Mouse (Mus musculus): ENCODE measurements around the gene Ist1.

Ist1 gene

GRCm38 (mm10) chr8:109693146-109693900, at the start of gene Ist1:
Ist1 (minus strand) TSS chr8:109693260.
- CTCF ChIA-PET = interaction anchor here (1.3 kb wide), 1 partner anchor 12 kb away, joined by 3 read pairs; the partner anchor contains the start of gene Zfp821

GRCm38 (mm10) chr8:109738049-109738380, 45.0 kb upstream of the Ist1 start:
- CTCF ChIA-PET = interaction anchor here (0.6 to 1.0 kb wide), 5 partner anchors 10 to 1264 kb away, joined by 3 to 14 read pairs (median 3); no protein-coding TSS in a partner anchor

GRCm38 (mm10) chr8:109737237-109738048, 44.4 kb upstream of the Ist1 start, which contains the start of gene Atxn1l:
Atxn1l (minus strand) TSS chr8:109737739.
- CTCF ChIA-PET = interaction anchor here (0.6 to 1.0 kb wide), 6 partner anchors 10 to 1265 kb away, joined by 3 to 14 read pairs (median 4); no protein-coding TSS in a partner anchor

GRCm38 (mm10) chr8:109736819-109737218, 43.8 kb upstream of the Ist1 start:
- CTCF ChIA-PET = interaction anchor here (0.9 to 1.0 kb wide), 2 partner anchors 16 to 29 kb away, joined by 3 to 6 read pairs; no protein-coding TSS in a partner anchor

- CTCF ChIA-PET = no interaction called here
Measured at GRCm38 (mm10) chr8:109734018-109734417, 41.0 kb upstream of the Ist1 start.

- CTCF ChIA-PET = no interaction called here
Measured at GRCm38 (mm10) chr8:109731012-109731411, 38.0 kb upstream of the Ist1 start.

- CTCF ChIA-PET = no interaction called here
Measured at GRCm38 (mm10) chr8:109725106-109725505, 32.0 kb upstream of the Ist1 start.

GRCm38 (mm10) chr8:109714961-109715360, 21.9 kb upstream of the Ist1 start:
- CTCF ChIA-PET = no interaction called here

GRCm38 (mm10) chr8:109712521-109712920, 19.5 kb upstream of the Ist1 start:
- CTCF ChIA-PET = no interaction called here

GRCm38 (mm10) chr8:109707921-109708320, 14.9 kb upstream of the Ist1 start:
- CTCF ChIA-PET = interaction anchor here (1.1 kb wide), 1 partner anchor 29 kb away, joined by 6 read pairs; no protein-coding TSS in a partner anchor

GRCm38 (mm10) chr8:109706874-109707237, 13.8 kb upstream of the Ist1 start:
- CTCF ChIA-PET = interaction anchor here (1.1 to 1.6 kb wide), 2 partner anchors 13 to 30 kb away, joined by 5 to 6 read pairs; no protein-coding TSS in a partner anchor

- CTCF ChIA-PET = interaction anchor here (1.6 kb wide), 1 partner anchor 12 kb away, joined by 5 read pairs; no protein-coding TSS in a partner anchor
Measured at GRCm38 (mm10) chr8:109706076-109706873, 13.2 kb upstream of the Ist1 start.

- CTCF ChIA-PET = interaction anchor here (0.8 to 1.6 kb wide), 2 partner anchors 11 kb away, joined by 3 to 5 read pairs; no protein-coding TSS in a partner anchor
Measured at GRCm38 (mm10) chr8:109705320-109706075, 12.4 kb upstream of the Ist1 start, which contains the start of gene Zfp821. Zfp821 (plus strand) TSS chr8:109705546.

- CTCF ChIA-PET = interaction anchor here (0.8 kb wide), 1 partner anchor 10 kb away, joined by 3 read pairs; no protein-coding TSS in a partner anchor
Measured at GRCm38 (mm10) chr8:109704565-109705319, 11.7 kb upstream of the Ist1 start.

GRCm38 (mm10) chr8:109698477-109698876, 5.4 kb upstream of the Ist1 start:
- CTCF ChIA-PET = no interaction called here

GRCm38 (mm10) chr8:109697754-109698153, 4.7 kb upstream of the Ist1 start:
- CTCF ChIA-PET = no interaction called here

GRCm38 (mm10) chr8:109694154-109694553, 1.1 kb upstream of the Ist1 start:
- CTCF ChIA-PET = interaction anchor here (1.0 to 1.3 kb wide), 2 partner anchors 11 to 12 kb away, joined by 3 to 5 read pairs; partner anchors contain the start of gene Zfp821

- CTCF ChIA-PET = no interaction called here
Measured at GRCm38 (mm10) chr8:109692443-109693145, 466 bp downstream of the Ist1 start.

- CTCF ChIA-PET = no interaction called here
Measured at GRCm38 (mm10) chr8:109691769-109692168, 1.3 kb downstream of the Ist1 start.

Measured in spleen, embryonic (tissue).